Mouse (Mus musculus) testis, postnatal 14 days (tissue): ENCODE data around the gene Ush2a.

Experiments used
- DNase-seq: peaks from one replicate; pipeline ENCODE4 v3.0.0; 2021; ENCODE audit warnings: low spot score

Ush2a gene

DNA sequence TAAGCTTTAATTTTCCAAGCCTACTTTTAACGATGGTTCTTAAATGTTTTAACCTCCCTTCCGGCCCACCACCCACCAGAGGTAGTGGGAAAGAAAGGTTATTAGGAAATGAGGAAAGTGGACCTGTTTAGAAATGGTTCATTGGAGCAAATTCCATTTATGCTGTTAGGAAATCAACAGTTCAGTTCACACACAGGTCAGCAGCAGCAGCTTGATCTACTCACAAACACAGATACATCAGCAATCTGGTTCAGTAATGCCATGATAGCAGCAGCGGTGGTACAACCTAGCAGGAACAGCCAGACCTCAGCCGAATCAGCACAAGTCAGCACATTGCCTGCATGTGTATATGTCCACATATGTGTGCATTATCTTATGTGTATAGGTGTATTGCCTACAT, 748.8 kb downstream of the Ush2a start:
- no peak for DNase-seq

DNA sequence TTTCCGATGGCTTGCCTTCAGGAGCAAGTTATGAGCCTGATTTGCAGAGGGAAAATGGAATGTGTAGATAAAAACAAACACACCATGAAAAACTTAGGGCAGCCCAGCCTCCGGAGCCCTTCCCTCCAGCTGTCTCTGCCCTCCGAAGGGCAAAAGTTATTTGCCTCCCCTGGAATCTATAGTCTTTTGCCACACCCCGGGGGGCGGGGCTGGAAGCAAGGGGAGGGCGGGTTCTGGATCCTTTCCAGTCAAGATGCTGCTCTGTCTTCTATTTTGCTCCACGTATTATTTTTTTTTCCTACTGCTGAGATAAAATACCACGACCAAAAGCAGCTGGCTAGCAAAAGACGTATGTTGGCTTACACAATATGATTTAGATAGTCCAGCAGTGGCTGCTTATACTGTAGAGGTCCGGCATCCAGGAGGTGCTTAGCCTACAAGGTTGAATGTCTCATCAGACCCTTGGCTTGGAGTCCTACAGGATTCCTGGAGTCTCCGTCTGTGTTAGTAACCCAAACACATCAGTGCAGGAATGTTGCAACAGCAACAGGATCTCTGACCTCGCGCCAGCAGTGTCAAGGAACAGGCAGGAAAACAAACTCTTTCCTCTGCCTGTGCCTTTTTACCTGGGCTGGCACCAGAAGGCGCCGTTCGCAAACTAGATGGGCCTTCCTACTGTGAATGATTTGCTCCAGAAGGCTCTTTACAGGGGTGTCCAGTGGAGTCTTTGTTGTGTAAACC, 751.2 kb downstream of the Ush2a start:
- DNase-seq = no peak

DNA sequence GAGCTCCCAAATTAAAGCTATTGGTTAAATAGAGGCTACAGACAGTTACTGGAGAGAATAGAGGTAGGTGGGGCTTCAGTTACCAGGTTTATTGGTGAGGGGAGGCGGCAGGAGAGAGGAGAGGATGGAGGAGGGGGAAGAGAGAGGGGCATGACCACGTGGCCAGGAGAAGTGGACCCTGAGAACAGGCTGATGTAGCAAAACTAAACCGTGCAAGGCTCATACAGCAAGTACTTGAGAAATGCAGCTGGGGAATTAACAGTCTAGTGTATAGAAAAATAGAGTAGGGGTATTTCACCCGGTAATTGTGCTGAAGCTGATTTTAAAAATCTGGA, 751.7 kb downstream of the Ush2a start:
- no peak for DNase-seq
